Mouse (Mus musculus) G1E (cell line): ENCODE measurements around the gene Cbln3.

Experiments used
- CTCF ChIP-seq: IDR thresholded peaks from 2 replicates; pipeline ENCODE4 v1.5.1; 2012; ENCODE audit warnings: low read depth, low read length, inconsistent platforms, mixed read lengths
- GATA1 ChIP-seq: IDR thresholded peaks from 2 replicates; pipeline ENCODE4 v1.6.1; 2012; ENCODE audit warnings: borderline replicate concordance, low read length, inconsistent platforms, mixed read lengths
- POLR2AphosphoS5 ChIP-seq: IDR thresholded peaks from 2 replicates; pipeline ENCODE4 v1.6.1; 2012; ENCODE audit warnings: low read depth, low read length, inconsistent platforms; ENCODE audit not compliant: insufficient replicate concordance
- TAL1 ChIP-seq: conservative IDR thresholded peaks from 2 replicates; pipeline ENCODE4 v1.6.1; 2012; ENCODE audit warnings: low read depth, low read length, inconsistent platforms, mixed read lengths

DNA sequence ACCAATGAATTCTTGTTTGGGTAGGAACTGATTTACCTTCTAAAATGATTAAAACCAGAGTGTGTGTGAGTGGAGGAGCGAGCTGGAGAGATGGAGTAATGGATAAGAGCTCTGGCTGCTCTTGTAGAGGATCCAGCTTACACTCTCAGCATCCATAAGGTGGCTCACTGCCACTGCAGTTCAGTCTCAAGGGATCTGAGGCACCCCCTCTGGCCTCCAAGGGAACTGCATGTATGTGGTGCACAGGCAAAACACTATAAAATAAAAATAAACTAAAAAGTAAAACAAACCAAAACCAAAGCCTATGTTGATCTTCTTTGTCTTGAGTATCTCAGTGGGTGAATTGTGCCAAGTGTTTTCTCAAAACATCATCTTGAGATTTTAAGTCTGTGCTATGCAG lies 4.6 kb downstream of the Cbln3 start:
- peak; percentile 65; the same call in 1 of the 2 replicates for TF ChIP-seq CTCF
- TF ChIP-seq TAL1 = no peak
- no peak for TF ChIP-seq GATA1
- no peak for TF ChIP-seq POLR2AphosphoS5
